Mouse (Mus musculus): Measurements from ENCODE around the gene Taar8c. TPM values are rescaled to one million over a fixed set of nuclear protein-coding genes. Genes with fewer than 3 reads are reported as not detected.

Gene Taar8c
- total RNA-seq (2023) = not detected

GRCm38 (mm10) chr10:24101812-24102211 lies at the start of gene Taar8c:
Taar8c (minus strand) TSS chr10:24101912.

DNA sequence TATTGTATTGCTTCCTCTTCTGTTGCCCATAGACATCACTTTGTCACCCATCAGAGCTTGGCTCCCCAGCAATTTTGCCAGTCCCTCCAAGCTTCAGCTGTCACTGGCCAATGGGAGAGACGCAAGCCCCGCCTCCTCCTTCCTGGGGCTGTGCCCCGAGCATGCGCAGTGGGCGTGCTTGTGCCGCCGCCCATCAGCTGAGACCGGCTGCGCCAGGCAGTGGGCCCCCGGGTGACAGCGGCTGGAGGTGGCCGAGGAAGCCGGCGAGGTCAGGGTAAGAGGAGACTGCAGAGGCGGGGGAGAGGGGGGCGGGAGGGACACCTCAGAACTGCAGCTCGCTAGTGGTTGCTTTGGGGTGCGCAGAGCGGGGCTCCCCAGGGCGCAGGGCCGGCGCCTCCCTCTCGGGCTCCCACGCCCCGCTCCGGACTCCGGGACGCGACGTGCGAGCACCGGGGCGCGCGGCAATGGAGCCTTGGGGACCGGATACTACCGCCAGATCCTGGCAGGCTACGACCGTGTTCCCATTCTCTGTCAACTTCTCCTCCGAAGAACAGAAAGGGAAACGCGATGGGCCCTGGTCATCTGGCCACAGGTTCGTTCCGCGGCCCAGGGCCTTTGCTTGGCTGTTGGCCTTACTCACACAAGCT lies 47.5 kb upstream of the Taar8c start, which contains the start of gene Stx7:
Gene Stx7, plus strand, starts transcription at position 168 of the 647 bp plus-strand sequence.

DNA sequence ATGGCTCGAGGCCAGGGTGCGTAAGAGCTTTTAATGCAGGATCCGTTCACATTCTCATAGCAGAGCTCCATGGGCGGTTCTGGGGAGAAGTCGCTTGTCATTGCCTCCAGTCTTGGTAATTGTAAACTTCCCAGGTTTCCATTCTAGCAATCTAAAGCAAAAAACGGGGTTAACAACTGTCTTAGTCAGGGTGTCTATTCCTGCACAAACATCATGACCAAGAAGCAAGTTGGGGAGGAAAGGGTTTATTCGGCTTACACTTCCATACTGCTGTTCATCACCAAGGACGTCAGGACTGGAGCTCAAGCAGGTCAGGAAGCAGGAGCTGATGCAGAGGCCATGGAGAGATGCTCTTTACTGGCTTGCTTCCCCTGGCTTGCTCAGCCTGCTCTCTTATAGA lies 7.7 kb upstream of the Taar8c start, which contains the start of gene Taar9:
Gene Taar9, minus strand, starts transcription at position 101 of the 400 bp plus-strand sequence.

DNA sequence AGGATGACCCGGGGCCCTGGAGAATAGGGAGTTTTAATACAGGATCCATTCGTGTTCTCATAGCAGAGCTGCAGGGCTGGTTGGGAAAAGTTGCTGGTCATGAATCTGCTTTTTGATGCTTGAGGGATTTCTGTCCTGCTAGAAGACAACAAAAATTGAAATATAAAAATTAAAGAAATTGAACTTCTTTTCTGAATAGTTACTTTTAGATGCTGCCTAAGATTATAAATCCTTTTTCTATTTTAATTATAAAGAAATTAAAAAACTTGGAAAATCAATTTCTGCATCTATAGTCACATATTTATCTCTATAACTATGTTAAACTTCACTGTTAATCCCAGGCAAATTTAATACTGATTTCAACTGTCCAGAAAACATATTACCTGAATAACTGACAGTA lies 9.5 kb downstream of the Taar8c start, which contains the start of gene Taar8b:
Gene Taar8b, minus strand, starts transcription at position 101 of the 400 bp plus-strand sequence.

GRCm38 (mm10) chr10:24076200-24076599 lies 25.5 kb downstream of the Taar8c start, which contains the start of gene Taar8a:
Taar8a (plus strand) TSS chr10:24076500.

Other genes with a start within 250 kb of the Taar8c start
- not detected for gene Vnn1, start 207.2 kb downstream of the Taar8c start, total RNA-seq (2023)
- gene Taar1, start 181.6 kb downstream of the Taar8c start, total RNA-seq (2023) = not detected
- not detected for gene Taar2, start 163.3 kb downstream of the Taar8c start, total RNA-seq (2023)
- not detected for gene Taar3, start 152.4 kb downstream of the Taar8c start, total RNA-seq (2023)
- gene Taar4, start 141.4 kb downstream of the Taar8c start, total RNA-seq (2023) = not detected
- not detected for gene Taar5, start 131.2 kb downstream of the Taar8c start, total RNA-seq (2023)
- gene Taar6, start 116.3 kb downstream of the Taar8c start, total RNA-seq (2023) = not detected
- gene Taar7a, start 108.4 kb downstream of the Taar8c start, total RNA-seq (2023) = not detected
- gene Taar7b, start 102.0 kb downstream of the Taar8c start, total RNA-seq (2023) = not detected
- not detected for gene Taar7d, start 74.7 kb downstream of the Taar8c start, total RNA-seq (2023)
- gene Taar7e, start 64.3 kb downstream of the Taar8c start, total RNA-seq (2023) = not detected
- not detected for gene Taar7f, start 52.4 kb downstream of the Taar8c start, total RNA-seq (2023)
- not detected for gene Taar8a, start 25.4 kb downstream of the Taar8c start, total RNA-seq (2023)
- gene Taar8b, start 9.6 kb downstream of the Taar8c start, total RNA-seq (2023) = not detected
- not detected for gene Taar9, start 7.6 kb upstream of the Taar8c start, total RNA-seq (2023)
- gene Stx7, start 47.4 kb upstream of the Taar8c start, total RNA-seq (2023) = 30.6 TPM
- not detected for gene Moxd1, start 121.6 kb upstream of the Taar8c start, total RNA-seq (2023)

Measured in CD4-positive naive resting alpha-beta T cell, adult 57 days (primary cell).